Mouse (Mus musculus) kidney, adult 2 months (tissue): Measurements from ENCODE around the gene Lzts3.

Source experiments
- CTCF ChIP-seq: fragments of 200-500 bp; conservative IDR thresholded peaks from 2 replicates; pipeline ENCODE4 v1.5.1; 2011; ENCODE audit warnings: low read depth, mild to moderate bottlenecking, control low read depth, low read length, moderate library complexity, mixed read lengths; ENCODE audit not compliant: insufficient read depth, insufficient read length
- POLR2A ChIP-seq: fragments of 200-500 bp; IDR thresholded peaks from one replicate; pipeline ENCODE4 v1.6.1; 2011; ENCODE audit warnings: low read depth, low read length, control low read depth

DNA sequence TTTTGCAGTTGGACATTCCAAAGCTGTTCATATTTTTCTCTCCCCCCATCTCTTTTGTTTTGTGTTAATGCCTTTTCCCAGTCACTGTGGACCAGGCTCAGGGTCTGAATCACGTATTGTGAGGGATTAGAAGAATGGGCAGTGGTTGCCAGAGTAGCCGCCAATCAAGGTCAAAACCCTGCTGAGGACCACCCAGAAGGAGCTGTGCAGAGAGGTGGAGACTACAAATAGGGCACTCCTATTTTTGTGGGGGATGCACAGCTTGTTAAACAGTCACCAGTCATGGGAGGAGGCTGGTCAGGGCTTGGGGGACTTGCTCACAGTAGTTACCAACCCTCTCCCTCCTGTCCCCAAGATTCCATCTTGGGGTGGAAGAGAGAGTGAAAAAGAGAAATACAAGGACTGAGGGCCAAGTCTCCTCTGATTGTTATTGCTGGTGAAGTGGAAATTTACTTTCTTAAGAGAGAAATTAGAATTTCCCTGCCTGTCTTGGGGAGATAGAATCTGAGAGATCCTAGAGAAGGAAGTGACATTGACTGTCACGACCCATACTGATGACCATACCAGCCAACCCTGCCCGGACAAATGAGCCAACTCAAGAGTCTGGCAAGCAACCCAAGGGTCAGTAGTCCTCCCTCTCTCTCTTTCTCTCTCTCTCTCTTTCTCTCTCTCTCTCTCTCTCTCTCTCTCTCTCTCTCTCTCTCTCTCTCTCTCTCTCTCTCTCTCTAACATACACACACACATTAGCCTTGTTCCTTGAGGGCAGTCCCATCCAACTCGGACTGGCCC, 9.5 kb downstream of the Lzts3 start:
- TF ChIP-seq POLR2A, result no peak
- TF ChIP-seq CTCF, result no peak
